Mouse (Mus musculus) intestine, postnatal 0 days (tissue): ENCODE results near the gene Gcnt3. TPM values are rescaled to one million over a fixed set of nuclear protein-coding genes. Genes with fewer than 3 reads are reported as not detected.

Experiments
- ATAC-seq: fragments of 200-750 bp; cut with Nextera tagmentation; 2 replicates; pipeline ENCODE4 v1.8.0; 2017; ENCODE audit warnings: mild to moderate bottlenecking, moderate TSS enrichment, moderate library complexity
- H3K27ac ChIP-seq: fragments of 300-500 bp; sonication (generic); 2 replicates; pipeline ENCODE4 v1.5.1; 2014; ENCODE audit warnings: mild to moderate bottlenecking, low read depth, low read length, moderate library complexity
- H3K27me3 ChIP-seq: fragments of 300-500 bp; sonication (generic); replicated peaks from 2 replicates; pipeline ENCODE4 v1.6.1; 2014; ENCODE audit warnings: low read length, mixed read lengths; ENCODE audit not compliant: control insufficient read depth, insufficient read depth
- H3K36me3 ChIP-seq: fragments of 300-500 bp; sonication (generic); 2 replicates; pipeline ENCODE4 v1.6.1; 2014; ENCODE audit warnings: mild to moderate bottlenecking, moderate library complexity; ENCODE audit not compliant: control insufficient read depth, insufficient read depth
- H3K4me1 ChIP-seq: fragments of 300-500 bp; sonication (generic); replicated peaks from 2 replicates; pipeline ENCODE4 v1.6.1; 2014; ENCODE audit warnings: antibody characterized with exemption, low read length, mixed read lengths; ENCODE audit not compliant: control insufficient read depth, insufficient read depth
- H3K4me2 ChIP-seq: fragments of 300-500 bp; sonication (generic); replicated peaks from 2 replicates; pipeline ENCODE4 v1.6.1; 2014; ENCODE audit warnings: low read depth, mild to moderate bottlenecking, moderate library complexity
- H3K4me3 ChIP-seq: fragments of 300-500 bp; sonication (generic); 2 replicates; pipeline ENCODE4 v1.5.1; 2014; ENCODE audit warnings: low read depth, low read length
- H3K9ac ChIP-seq: fragments of 300-500 bp; sonication (generic); 2 replicates; pipeline ENCODE4 v1.6.1; 2014; ENCODE audit warnings: mild to moderate bottlenecking, low read depth, low read length
- H3K9me3 ChIP-seq: fragments of 300-500 bp; sonication (generic); 2 replicates; pipeline ENCODE4 v1.6.1; 2016; ENCODE audit warnings: mixed run types; ENCODE audit not compliant: control insufficient read depth
- CTCF ChIP-seq: sonication (generic); IDR thresholded peaks from 2 replicates; pipeline ENCODE4 v1.5.1; 2016; ENCODE audit warnings: low read depth, mild to moderate bottlenecking, control low read depth, antibody characterized with exemption, moderate library complexity
- WGBS: fragments of 180-500 bp; shearing (Covaris S2); extraction: QIAGEN DNeasy Blood & Tissue Kit; methylation state at CpG from one replicate; pipeline ENCODE4 v1.1.7; 2014; 5-methylcytosine and 5-hydroxymethylcytosine counted together
- polyA plus RNA-seq: library from polyadenylated mRNA; unstranded; fragments of >200 nt; fragmentation: Nextera tagmentation; extraction: Ambion mirVana; gene quantifications from 2 replicates; pipeline ENCODE4 v1.2.1, GENCODE M21; 2015

Gene Gcnt3
- polyA plus RNA-seq, 1 experiment from 2014 or later: 11.0 TPM

GRCm38 (mm10) chr9:69990346-69990745 lies 47.5 kb downstream of the Gcnt3 start:
- no peak overlapping the region for H3K9ac ChIP-seq
- WGBS: 16% methylated on average over 5 of the region's 5 CpGs
- H3K27ac ChIP-seq: no peak overlapping the region
- ATAC-seq: no peak
- H3K36me3 ChIP-seq: 0 out of 2 replicates have a peak, but pooled peaks cover 5% of the 10 kb centered on the region
- peak overlapping the region; percentile 72 for H3K4me2 ChIP-seq
- no peaks in the 10 kb centered on the region for H3K27me3 ChIP-seq
- peak overlapping the region; percentile 98 for H3K4me3 ChIP-seq
- H3K4me1 ChIP-seq: no peaks in the 10 kb centered on the region
- H3K9me3 ChIP-seq: no peaks in the 10 kb centered on the region
- TF ChIP-seq CTCF: peak; percentile 36; the same call in 1 of the 2 replicates

DNA sequence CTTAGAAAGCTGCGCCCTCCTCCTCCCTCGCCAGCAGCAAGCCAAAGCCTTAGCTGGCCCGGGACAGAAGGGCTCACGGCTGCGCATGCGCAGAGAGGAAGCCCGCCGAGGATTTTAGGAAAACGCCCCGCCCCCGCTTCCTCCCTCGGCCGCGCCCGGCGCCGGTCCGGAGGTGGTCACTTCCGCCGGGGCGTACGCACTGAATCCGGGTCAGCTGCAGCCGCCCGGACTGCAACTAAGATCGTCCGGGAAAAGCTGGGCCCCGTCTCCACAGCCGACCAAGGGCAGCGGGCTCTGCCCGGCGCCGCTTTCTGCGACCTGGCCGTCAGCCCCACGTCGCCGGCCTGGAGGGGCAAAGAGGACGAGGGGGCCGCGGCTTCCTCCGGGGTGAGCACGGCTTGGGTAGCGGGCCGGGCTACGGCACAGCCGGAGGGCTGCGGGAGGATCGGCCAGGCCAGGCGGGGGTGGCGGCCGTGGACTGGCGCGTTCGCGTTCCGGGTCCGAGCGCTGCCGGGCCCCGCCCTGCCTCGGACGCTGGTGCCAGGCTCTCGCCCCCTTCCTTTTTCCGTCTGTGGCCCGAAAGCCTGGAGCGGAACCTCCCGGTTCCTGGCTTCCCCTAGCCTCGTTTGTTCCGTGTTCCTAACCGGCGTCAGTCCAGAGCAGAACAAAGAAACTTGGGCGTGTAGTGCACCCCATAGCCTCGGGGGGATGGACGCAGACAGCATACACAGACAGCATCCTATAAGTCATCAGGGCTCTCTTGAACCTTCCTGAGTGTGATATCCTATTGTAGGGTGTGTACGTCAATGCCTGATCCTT lies 48.4 kb downstream of the Gcnt3 start, which contains the start of gene Bnip2:
Gene Bnip2 (plus strand): TSS at position 164 of the 819 bp plus-strand sequence.
- Histone ChIP-seq H3K4me1 (no peaks in the 10 kb centered on the region), H3K4me2 (peak within 1 kb of the TSS; percentile 72), H3K4me3 (peak within 1 kb of the TSS; percentile 98), H3K27me3 (no peaks in the 10 kb centered on the region), H3K9ac (peak within 1 kb of the TSS; percentile 95), H3K27ac (peak within 1 kb of the TSS; percentile 98), H3K36me3 (no peaks in the 10 kb centered on the region), H3K9me3 (no peaks in the 10 kb centered on the region)
- no peak for TF ChIP-seq CTCF
- WGBS: under 1% methylated on average over 56 of the region's 76 CpGs
- peak; percentile 87 for ATAC-seq

- 0 out of 2 replicates have a peak, but pooled peaks have one; percentile 1 for ATAC-seq
- peak overlapping the region; percentile 98 for H3K27ac ChIP-seq
- H3K4me2 ChIP-seq: peak overlapping the region; percentile 72
- no peaks in the 10 kb centered on the region for H3K27me3 ChIP-seq
- H3K4me3 ChIP-seq: peak overlapping the region; percentile 98
- 29% methylated on average over 16 of the region's 16 CpGs for WGBS
- no peaks in the 10 kb centered on the region for H3K4me1 ChIP-seq
- peak overlapping the region; percentile 95; the same call in 1 of the 2 replicates for H3K9ac ChIP-seq
- no peaks in the 10 kb centered on the region for H3K9me3 ChIP-seq
- no peaks in the 10 kb centered on the region for H3K36me3 ChIP-seq
- no peak for TF ChIP-seq CTCF
Observed at GRCm38 (mm10) chr9:69988706-69989302, 49.1 kb downstream of the Gcnt3 start.

GRCm38 (mm10) chr9:69987579-69987978 lies 50.3 kb downstream of the Gcnt3 start:
- Histone ChIP-seq H3K27ac (no peak overlapping the region), H3K9ac (no peak overlapping the region), H3K36me3 (no peaks in the 10 kb centered on the region), H3K9me3 (no peaks in the 10 kb centered on the region), H3K4me3 (no peak overlapping the region), H3K4me1 (no peaks in the 10 kb centered on the region), H3K4me2 (no peak overlapping the region), H3K27me3 (no peaks in the 10 kb centered on the region)
- WGBS: 0% methylated on average over 3 of the region's 3 CpGs
- no peak for ATAC-seq
- TF ChIP-seq CTCF: peak; percentile 82

DNA sequence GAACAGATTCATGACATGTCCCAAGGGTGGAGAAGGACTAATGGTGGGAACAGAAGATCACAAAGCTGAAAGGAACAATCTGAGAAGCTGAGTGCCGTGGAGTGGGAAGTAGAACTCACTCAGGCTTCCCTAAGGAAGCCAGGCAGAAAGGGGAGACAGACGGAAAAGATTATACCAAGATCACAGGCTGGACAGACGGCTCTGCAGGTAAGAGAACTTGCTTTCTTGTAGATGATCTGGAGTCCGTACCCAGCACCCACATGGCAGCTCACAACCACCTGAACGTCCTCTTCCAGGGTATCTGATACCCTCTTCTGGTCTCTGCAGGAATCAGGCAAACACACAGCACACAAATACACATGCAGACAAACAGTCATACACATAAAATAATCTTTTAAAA lies 51.3 kb downstream of the Gcnt3 start:
- WGBS: 83% methylated on average over 5 of the region's 5 CpGs

DNA sequence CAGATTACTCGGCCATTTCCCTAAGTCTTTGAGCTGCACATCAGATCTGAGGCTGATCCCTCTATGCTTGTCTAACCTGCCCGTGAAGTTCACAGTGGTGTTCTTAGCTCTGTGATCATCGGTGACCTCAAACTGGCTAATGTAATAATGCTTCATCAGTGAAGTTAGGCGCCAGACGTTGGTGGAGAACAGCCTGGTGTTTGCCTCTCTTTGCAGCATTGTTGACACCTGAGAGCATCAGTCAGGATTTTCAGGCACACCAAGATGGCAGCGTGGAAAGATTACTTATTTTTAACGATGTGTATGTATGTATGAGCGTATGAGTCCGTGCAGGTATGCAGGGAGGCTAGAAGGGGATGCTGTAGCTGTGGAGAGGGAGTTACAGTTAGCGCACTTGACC lies 51.8 kb downstream of the Gcnt3 start:
- Histone ChIP-seq H3K9ac (no peak overlapping the region), H3K4me3 (no peak overlapping the region), H3K27ac (no peak overlapping the region), H3K4me1 (no peaks in the 10 kb centered on the region), H3K36me3 (no peaks in the 10 kb centered on the region), H3K4me2 (no peak overlapping the region), H3K27me3 (no peaks in the 10 kb centered on the region), H3K9me3 (no peaks in the 10 kb centered on the region)
- TF ChIP-seq CTCF: no peak
- no peak for ATAC-seq
- 74% methylated on average over 10 of the region's 10 CpGs for WGBS

More for the DNA sequence above, 51.3 kb downstream of the Gcnt3 start:
- Histone ChIP-seq H3K27me3 (no peaks in the 10 kb centered on the region), H3K9me3 (no peaks in the 10 kb centered on the region), H3K9ac (no peak overlapping the region), H3K4me3 (no peak overlapping the region), H3K27ac (no peak overlapping the region), H3K36me3 (no peaks in the 10 kb centered on the region), H3K4me1 (no peaks in the 10 kb centered on the region), H3K4me2 (no peak overlapping the region)
- ATAC-seq: no peak
- TF ChIP-seq CTCF: no peak
